Mouse (Mus musculus) kidney, adult 2 months (tissue): Measurements from ENCODE around the gene Pou2af1.

ENCODE experiments used
- CTCF ChIP-seq: fragments of 200-500 bp; conservative IDR thresholded peaks from 2 replicates; pipeline ENCODE4 v1.5.1; 2011; ENCODE audit warnings: low read depth, mild to moderate bottlenecking, control low read depth, low read length, moderate library complexity, mixed read lengths; ENCODE audit not compliant: insufficient read depth, insufficient read length
- POLR2A ChIP-seq: fragments of 200-500 bp; IDR thresholded peaks from one replicate; pipeline ENCODE4 v1.6.1; 2011; ENCODE audit warnings: low read depth, low read length, control low read depth

DNA sequence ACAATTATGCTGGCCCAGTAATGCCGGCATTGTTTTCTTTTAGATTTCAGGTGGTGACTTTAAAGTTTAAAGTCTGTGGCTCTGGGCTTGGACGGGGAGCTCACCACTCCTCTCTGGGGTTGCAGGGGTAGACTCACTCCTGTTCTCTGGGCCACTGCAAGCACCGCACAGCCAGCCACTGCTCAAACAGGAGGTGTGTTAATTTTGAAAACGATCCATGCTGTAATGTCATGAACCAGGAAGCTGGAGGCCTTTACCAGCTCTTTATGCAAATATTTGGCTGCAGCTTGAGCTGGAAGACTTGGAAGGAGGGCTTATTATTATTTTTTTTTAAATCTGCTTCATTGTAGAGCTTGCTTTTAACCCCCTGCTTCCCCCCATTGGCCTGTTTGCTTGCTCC is 61.2 kb downstream of the Pou2af1 start:
- TF ChIP-seq POLR2A (no peak), CTCF (no peak)
